Mouse (Mus musculus) activated CD4-positive, CD25-positive, alpha-beta regulatory T cell (primary cell): ENCODE results near the gene Ppp1r37. TPM values are rescaled to one million over a fixed set of nuclear protein-coding genes. Genes with fewer than 3 reads are reported as not detected.

Source experiments
- polyA plus RNA-seq, 2 experiments: library from polyadenylated mRNA; unstranded; fragments of 100-300 nt; shearing (Covaris generic); gene quantifications; one replicate each; pipeline ENCODE4 v1.2.1; 2017

Gene Ppp1r37
- 10 to 100 TPM; 12.9 to 14.4 TPM for polyA plus RNA-seq

GRCm38 (mm10) chr7:19562643-19563410 is at the start of gene Ppp1r37:
Ppp1r37 (minus strand) TSS chr7:19563076.

GRCm38 (mm10) chr7:19603849-19604605 is 41.2 kb upstream of the Ppp1r37 start, which contains the start of gene Clasrp:
Clasrp (minus strand) TSS chr7:19604486.

GRCm38 (mm10) chr7:19577141-19577852 is 14.4 kb upstream of the Ppp1r37 start, which contains the start of the genes Zfp296 and Gemin7:
Zfp296 (plus strand) TSS chr7:19577287.
Gemin7 (minus strand) TSS chr7:19577595.

GRCm38 (mm10) chr7:19517652-19518365 is 45.1 kb downstream of the Ppp1r37 start, which contains the start of gene Nkpd1:
Nkpd1 (plus strand) TSS chr7:19517838.

GRCm38 (mm10) chr7:19508150-19508923 is 54.5 kb downstream of the Ppp1r37 start, which contains the start of the genes Bloc1s3 and Trappc6a:
Bloc1s3 (minus strand) TSS chr7:19508367.
Trappc6a (plus strand) TSS chr7:19508395.

Other genes with a start within 250 kb of the Ppp1r37 start
- gene Ercc1, start 218.3 kb downstream of the Ppp1r37 start, polyA plus RNA-seq: 10 to 100 TPM; 74.5 to 80.7 TPM
- gene Cd3eap, start 203.6 kb downstream of the Ppp1r37 start, polyA plus RNA-seq: 10 to 100 TPM; 10.2 to 19.7 TPM
- under 1 TPM; 0.32 to 0.49 TPM for gene Ppp1r13l, start 203.3 kb downstream of the Ppp1r37 start, polyA plus RNA-seq
- 1 to 10 TPM; 5.6 to 7.5 TPM for gene Ercc2, start 181.1 kb downstream of the Ppp1r37 start, polyA plus RNA-seq
- gene Klc3, start 159.0 kb downstream of the Ppp1r37 start, polyA plus RNA-seq: 10 to 100 TPM; 19.5 to 32.4 TPM
- gene Ckm, start 158.3 kb downstream of the Ppp1r37 start, polyA plus RNA-seq: not detected
- gene Mark4, start 104.3 kb downstream of the Ppp1r37 start, polyA plus RNA-seq: 10 to 100 TPM in 1 of 2 experiments, 1 to 10 TPM in 1; 6.8 to 12.1 TPM
- under 1 TPM in 1 of 2 experiments, not detected in 1; 0.49 TPM for gene Exoc3l2, start 99.7 kb downstream of the Ppp1r37 start, polyA plus RNA-seq
- gene Bloc1s3, start 54.7 kb downstream of the Ppp1r37 start, polyA plus RNA-seq: 10 to 100 TPM; 11.1 to 14.2 TPM
- gene Trappc6a, start 54.7 kb downstream of the Ppp1r37 start, polyA plus RNA-seq: 100 to 1,000 TPM in 1 of 2 experiments, 10 to 100 TPM in 1; 98.1 to 104 TPM
- gene Nkpd1, start 45.2 kb downstream of the Ppp1r37 start, polyA plus RNA-seq: under 1 TPM in 1 of 2 experiments, not detected in 1; 0.44 TPM
- 1 to 10 TPM; 1.1 to 2.9 TPM for gene Zfp296, start 14.2 kb upstream of the Ppp1r37 start, polyA plus RNA-seq
- 100 to 1,000 TPM; 115 to 131 TPM for gene Gemin7, start 14.5 kb upstream of the Ppp1r37 start, polyA plus RNA-seq
- gene Clasrp, start 41.4 kb upstream of the Ppp1r37 start, polyA plus RNA-seq: 10 to 100 TPM; 49.2 to 49.9 TPM
- 10 to 100 TPM; 76.1 to 91.6 TPM for gene Relb, start 66.4 kb upstream of the Ppp1r37 start, polyA plus RNA-seq
- gene Clptm1, start 102.0 kb upstream of the Ppp1r37 start, polyA plus RNA-seq: 100 to 1,000 TPM; 114 to 162 TPM
- under 1 TPM in 1 of 2 experiments, not detected in 1; 0.38 TPM for gene Apoc2, start 114.9 kb upstream of the Ppp1r37 start, polyA plus RNA-seq
- not detected for gene Gm44805, start 118.3 kb upstream of the Ppp1r37 start, polyA plus RNA-seq
- under 1 TPM in 1 of 2 experiments, not detected in 1; 0.53 TPM for gene Apoc4, start 118.4 kb upstream of the Ppp1r37 start, polyA plus RNA-seq
- gene Apoc1, start 129.6 kb upstream of the Ppp1r37 start, polyA plus RNA-seq: 1 to 10 TPM in 1 of 2 experiments, under 1 TPM in 1; 0.67 to 3.8 TPM
- 10 to 100 TPM; 30.0 to 92.3 TPM for gene Apoe, start 136.1 kb upstream of the Ppp1r37 start, polyA plus RNA-seq
- gene Tomm40, start 152.4 kb upstream of the Ppp1r37 start, polyA plus RNA-seq: 100 to 1,000 TPM in 1 of 2 experiments, 10 to 100 TPM in 1; 61.9 to 105 TPM
- gene Nectin2, start 187.4 kb upstream of the Ppp1r37 start, polyA plus RNA-seq: 1 to 10 TPM in 1 of 2 experiments, under 1 TPM in 1; 0.47 to 1.9 TPM
- gene Bcam, start 207.9 kb upstream of the Ppp1r37 start, polyA plus RNA-seq: 1 to 10 TPM; 5.2 to 5.4 TPM
- gene Cblc, start 233.7 kb upstream of the Ppp1r37 start, polyA plus RNA-seq: 1 to 10 TPM in 1 of 2 experiments, not detected in 1; 1.4 TPM